Mouse (Mus musculus) mouse embryonic stem cell (cell line): ENCODE results near the gene Cryba2.

Experiments
- in situ Hi-C, 2 experiments: fragments of 300-500 bp; cut with MboI; formaldehyde crosslinking; loops; 1 replicate in 1 of 2; 3 replicates in 1 of 2; pipeline ENCODE4 v1.14.3; 2019 to 2020; ENCODE audit warnings: low sequenced_read_pairs in 2 of 2, low pct_unique_long_range_greater_than_20kb in 1 of 2, mixed read lengths in 1 of 2; ENCODE audit not compliant: unreplicated experiment in 1 of 2

Cryba2 gene

GRCm38 (mm10) chr1:74891513-74891912 is 1.4 kb downstream of the Cryba2 start:
- in situ Hi-C loops: loop anchor here in 1 of 2 experiments (5.0 kb wide), 1 partner anchor 56 kb away; no protein-coding TSS in a partner anchor

DNA sequence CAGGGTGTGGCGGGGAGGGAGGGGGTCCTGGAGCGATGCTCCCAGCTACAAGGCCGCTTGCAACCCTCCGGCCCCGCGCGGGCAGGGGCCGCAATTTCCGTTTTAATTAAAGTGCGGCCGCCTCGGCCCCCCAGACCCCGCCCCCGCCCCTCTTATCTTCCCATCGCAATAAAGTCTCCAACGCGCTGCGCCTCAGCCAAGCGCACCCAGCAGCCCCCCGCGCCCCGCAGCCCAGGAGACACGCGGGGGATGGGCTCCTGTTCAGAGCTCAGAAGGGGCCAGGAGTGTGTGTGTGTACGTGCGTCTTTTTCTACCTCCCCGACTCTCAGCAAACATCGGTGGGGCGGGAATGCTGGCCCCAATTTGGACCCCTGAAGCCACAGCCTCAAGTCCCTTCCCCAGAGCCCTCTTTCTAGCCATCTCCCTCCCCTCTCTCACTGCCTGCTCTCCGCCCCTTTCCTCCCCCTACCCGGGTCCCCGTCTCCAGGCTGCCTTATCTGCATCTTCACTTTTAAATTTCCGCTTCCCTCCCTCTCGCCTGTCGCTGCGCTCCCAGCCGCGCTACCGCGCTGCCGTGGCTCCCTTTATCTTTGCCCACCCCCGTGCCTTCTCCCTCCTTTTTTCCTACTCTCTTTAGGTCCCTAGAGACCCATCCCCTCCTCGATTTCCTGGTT is 7.4 kb downstream of the Cryba2 start, which contains the start of gene Fev:
Gene Fev, minus strand, starts transcription at position 51 of the 674 bp plus-strand sequence.
- in situ Hi-C loops: no loop called here

GRCm38 (mm10) chr1:74884196-74885141 is 8.5 kb downstream of the Cryba2 start:
- in situ Hi-C loops: loop anchor here in 1 of 2 experiments (5.0 kb wide), 2 partner anchors 77 to 112 kb away; partner anchors contain the start of gene Wnt6

- in situ Hi-C loops: loop anchor here in 1 of 2 experiments (5.0 kb wide), 2 partner anchors 76 to 111 kb away; partner anchors contain the start of gene Wnt6
Observed at GRCm38 (mm10) chr1:74883441-74883840, 9.5 kb downstream of the Cryba2 start.

DNA sequence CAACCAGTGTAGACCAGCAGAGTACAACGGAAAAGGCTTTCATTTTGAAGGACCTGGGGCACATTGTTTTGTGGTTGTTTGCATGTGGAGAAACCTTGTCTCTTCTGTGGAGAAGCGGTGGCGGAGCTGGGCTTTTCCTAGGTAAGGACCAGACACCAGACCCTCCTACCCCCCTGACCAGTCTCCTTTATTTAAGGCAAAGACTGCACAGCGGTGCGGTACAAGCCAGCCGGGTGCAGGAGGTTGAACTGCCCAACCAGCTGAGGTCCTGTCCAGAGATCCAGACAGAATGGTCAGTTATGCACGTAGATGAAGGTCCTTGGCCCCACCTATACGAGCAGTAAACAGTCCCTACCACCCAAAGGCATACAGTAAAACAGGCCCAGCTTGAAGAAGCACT is 10.1 kb downstream of the Cryba2 start:
- in situ Hi-C loops: loop anchor here in 1 of 2 experiments (5.0 kb wide), 2 partner anchors 76 to 111 kb away; partner anchors contain the start of gene Wnt6

DNA sequence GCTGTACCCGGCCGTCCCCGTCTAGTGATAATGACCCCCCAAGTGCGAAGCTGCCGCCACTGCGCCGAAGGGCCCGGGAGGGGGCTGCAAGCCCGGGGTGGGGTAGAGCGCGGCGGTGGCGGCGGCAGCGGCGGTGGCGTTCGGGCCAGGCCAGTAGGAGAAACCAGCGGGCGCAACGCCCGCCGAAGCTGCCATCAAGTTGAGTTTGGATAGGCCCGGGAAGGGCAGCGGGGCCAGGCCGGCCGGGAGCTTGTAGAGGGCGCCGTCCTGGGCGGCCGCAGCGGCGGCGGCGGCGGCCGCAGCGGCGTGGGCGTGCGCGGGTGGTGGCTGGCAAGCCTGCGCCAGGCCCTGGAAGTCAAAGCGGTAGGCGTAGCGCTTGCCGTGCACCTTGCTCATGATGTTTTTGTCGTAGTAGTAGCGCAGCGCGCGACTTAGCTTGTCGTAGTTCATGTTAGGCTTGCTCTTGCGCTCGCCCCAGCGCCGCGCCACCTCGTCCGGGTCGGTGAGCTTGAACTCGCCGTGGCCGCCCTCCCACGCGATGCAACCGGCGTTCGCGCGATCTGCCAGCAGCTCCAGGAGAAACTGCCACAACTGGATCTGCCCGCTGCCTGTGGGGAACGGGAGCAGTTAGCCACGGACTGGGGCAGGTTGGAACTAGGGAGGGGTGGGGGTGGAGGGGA is 10.7 kb downstream of the Cryba2 start:
- in situ Hi-C loops: loop anchor here in 1 of 2 experiments (5.0 kb wide), 2 partner anchors 75 to 110 kb away; partner anchors contain the start of gene Wnt6

DNA sequence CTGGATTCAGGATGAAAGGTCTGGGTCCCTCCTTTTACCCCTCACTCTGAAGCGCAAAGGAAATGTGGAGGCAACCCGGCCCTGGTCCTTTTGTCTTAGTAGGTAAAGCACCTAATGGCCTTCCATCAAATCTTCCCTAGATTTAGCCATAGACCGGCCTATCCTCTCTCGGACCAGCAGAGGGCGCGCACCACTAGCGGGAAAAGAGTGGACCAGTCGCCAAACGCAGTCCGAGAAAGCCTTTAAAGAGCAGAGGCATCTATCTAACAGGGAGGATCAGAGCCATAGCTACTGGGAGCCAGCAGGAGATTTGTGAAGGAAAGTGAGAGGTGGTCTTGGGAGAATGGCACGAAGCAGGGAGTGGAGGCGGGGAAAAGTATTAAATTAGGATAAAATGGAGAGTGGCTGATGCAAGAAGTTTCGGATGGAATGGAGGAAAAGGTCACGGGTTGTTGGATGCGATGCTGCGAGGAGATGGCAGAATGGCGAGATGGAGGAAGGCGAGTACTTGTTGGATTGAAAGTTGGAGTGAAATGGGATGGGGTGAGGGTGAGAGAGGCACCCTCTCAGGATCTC is 12.1 kb downstream of the Cryba2 start:
- in situ Hi-C loops: loop anchor here in 1 of 2 experiments (5.0 kb wide), 2 partner anchors 74 to 109 kb away; partner anchors contain the start of gene Wnt6

DNA sequence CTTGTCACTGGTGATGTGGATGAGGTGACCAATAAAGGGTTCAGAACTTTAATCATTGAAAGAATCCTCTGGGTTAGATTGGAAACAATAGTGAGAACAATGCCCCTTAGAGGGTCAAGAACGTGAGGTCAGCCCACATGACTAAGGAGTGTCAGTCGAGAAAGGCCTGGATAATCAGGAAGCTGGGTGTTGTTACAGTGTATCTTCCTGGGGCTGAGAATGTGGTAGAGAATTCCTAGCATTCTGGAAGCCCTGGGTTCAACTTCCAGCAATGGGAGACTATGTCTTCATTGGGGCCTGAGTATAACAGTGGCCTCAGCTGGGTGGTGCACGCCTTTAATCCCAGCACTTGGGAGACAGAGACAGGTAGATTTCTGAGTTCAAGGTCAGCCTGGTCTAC is 15.7 kb downstream of the Cryba2 start:
- in situ Hi-C loops: no loop called here

DNA sequence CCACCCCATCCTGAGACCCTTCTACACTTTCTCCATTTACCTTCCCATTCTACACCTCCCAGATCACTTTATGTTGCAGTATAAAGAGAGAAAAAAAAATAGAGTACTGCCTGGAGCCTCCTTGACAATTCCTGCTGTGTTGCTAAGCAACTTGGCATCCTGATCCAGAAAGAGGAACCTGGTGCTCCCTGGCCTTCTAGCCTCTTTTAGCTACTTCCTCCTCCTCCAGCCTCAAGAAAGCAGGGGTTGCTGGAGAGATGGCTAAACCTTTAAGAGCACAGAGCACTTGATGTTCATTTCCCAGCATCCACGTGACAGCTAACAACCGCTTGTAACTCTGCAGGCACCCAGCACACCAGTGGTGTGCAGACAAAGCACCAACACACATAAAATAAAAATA is 20.7 kb downstream of the Cryba2 start:
- in situ Hi-C loops: no loop called here

GRCm38 (mm10) chr1:74861783-74862182 is 31.2 kb downstream of the Cryba2 start:
- in situ Hi-C loops: no loop called here

GRCm38 (mm10) chr1:74859223-74859984 is 33.5 kb downstream of the Cryba2 start:
- in situ Hi-C loops: no loop called here

- in situ Hi-C loops: no loop called here
Observed at GRCm38 (mm10) chr1:74858805-74859204, 34.1 kb downstream of the Cryba2 start.

DNA sequence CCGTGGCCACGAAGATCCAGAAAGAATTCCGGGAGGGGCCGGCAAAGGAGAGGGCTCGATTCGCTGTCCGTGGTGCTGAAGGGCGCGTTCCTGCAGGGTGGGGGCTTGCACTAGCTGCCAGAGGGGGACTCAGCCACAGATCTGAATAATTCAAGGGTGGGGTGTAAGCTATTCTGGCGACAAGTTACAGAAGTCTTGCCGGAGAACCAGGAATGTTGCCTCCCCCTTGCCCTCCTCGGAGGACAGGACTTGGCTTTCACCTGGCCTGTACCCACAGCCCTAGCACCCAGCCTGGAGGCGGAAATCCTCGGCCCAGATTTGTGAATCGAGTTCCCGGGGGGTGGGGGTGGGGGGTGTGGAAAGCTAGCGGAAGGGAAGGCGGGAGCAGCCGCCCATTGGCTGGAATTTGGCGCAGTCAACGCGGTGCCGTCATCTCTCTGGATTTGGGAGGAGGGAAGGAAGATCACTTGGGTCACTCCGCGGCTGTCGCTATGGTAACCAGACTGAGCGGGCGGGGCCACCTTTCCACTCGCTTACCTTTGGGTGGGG is 34.7 kb downstream of the Cryba2 start:
- in situ Hi-C loops: no loop called here

DNA sequence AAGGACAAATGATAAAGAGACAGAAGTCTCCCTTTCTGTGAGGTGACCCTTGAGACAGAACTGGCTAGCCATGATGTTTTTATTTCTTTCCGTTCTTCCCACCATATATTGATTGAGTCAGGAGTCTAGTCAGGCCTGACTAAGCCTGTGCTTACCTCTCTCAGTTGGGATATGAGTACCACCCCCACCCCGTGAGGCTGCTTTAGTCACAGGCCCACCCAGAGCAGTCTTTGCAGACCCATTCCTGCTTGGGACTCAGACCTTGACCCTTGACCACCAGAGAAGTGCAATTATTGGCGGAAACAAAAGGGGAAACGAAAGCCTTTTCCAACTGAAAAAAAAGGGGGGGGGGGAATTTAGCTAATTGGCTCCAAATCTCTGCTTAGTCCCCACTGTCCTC is 35.3 kb downstream of the Cryba2 start:
- in situ Hi-C loops: no loop called here

DNA sequence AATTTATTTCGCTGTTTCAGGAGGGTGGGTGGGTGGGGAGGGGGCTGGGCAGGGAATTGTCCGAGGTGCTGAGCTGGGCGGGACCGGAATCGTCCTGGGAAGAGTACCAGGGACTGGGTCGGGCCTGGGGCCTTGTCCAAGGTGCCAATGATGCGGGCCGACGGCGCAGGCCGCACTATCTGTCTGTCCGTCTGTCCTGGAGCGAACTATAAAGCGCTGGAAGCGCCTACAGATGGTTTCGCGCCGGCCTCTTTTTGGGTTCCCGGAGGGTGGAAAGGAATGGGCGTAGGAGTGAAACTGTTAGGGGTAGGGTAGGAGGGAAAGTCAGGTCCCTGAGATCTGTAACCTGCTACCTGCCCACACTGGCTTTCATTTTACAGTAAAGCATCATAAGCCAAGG is 35.7 kb downstream of the Cryba2 start:
- in situ Hi-C loops: no loop called here

DNA sequence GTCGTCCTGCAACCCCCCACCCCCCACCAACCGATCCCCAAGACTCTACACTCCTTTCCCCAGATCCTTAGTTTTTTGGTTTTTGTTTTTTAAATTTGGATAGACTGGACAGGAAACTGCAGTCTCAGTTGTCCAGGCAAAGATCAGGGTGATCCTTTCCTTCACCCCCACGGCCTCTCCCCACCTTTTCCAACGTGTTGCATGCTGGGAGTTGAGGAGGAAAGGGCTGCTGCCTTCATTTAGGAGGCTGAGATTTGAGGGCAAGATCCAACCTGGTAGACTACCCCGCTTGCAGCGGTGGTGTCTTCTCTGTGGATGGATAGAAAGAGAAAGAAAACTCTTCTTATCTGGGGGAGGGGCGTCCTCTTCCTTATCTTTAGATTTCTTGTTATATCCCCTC is 36.2 kb downstream of the Cryba2 start:
- in situ Hi-C loops: no loop called here

DNA sequence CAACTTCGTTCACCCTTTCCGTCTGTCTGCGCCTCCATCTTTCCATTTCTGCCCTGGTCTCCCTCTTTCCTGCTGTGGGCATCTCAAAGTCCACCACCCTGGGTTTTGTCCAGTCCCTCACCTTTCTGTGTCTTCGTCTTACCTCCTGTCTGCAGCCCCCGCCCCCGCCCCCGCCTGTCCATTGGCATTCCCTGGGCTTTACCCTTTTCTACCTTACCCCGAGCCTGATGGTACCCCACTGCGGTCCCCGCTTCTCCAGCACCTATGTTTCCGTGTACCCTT is 36.6 kb downstream of the Cryba2 start:
- in situ Hi-C loops: no loop called here
